Mouse (Mus musculus) kidney, adult 2 months (tissue): ENCODE data around the gene Fbxo10.

Experiments used
- CTCF ChIP-seq: fragments of 200-500 bp; conservative IDR thresholded peaks from 2 replicates; pipeline ENCODE4 v1.5.1; 2011; ENCODE audit warnings: low read depth, mild to moderate bottlenecking, control low read depth, low read length, moderate library complexity, mixed read lengths; ENCODE audit not compliant: insufficient read depth, insufficient read length
- POLR2A ChIP-seq: fragments of 200-500 bp; IDR thresholded peaks from one replicate; pipeline ENCODE4 v1.6.1; 2011; ENCODE audit warnings: low read depth, low read length, control low read depth

- TF ChIP-seq POLR2A: no peak
- TF ChIP-seq CTCF: no peak
Observed at GRCm38 (mm10) chr4:45013537-45013936, 70.9 kb downstream of the Fbxo10 start.
